Mouse (Mus musculus) liver, embryonic 13.5 days (tissue): Measurements from ENCODE around the gene Nfxl1. TPM values are rescaled to one million over a fixed set of nuclear protein-coding genes. Genes with fewer than 3 reads are reported as not detected.

Experiments used
- ATAC-seq: fragments of 200-750 bp; cut with Nextera tagmentation; 2 replicates; pipeline ENCODE4 v1.8.0; 2017; ENCODE audit warnings: low read depth, mild to moderate bottlenecking, moderate number of reproducible peaks, moderate library complexity
- DNase-seq: peaks from one replicate; pipeline ENCODE4 v3.0.0; 2022
- H3K27ac ChIP-seq: fragments of 300-500 bp; sonication (generic); 2 replicates; pipeline ENCODE4 v1.5.1; 2015; ENCODE audit warnings: moderate library complexity, mild to moderate bottlenecking, inconsistent platforms
- H3K27me3 ChIP-seq: fragments of 300-500 bp; sonication (generic); 2 replicates; pipeline ENCODE4 v1.6.1; 2015; ENCODE audit warnings: mild to moderate bottlenecking, inconsistent platforms
- H3K36me3 ChIP-seq: fragments of 300-500 bp; sonication (generic); 2 replicates; pipeline ENCODE4 v1.6.1; 2015; ENCODE audit warnings: mild to moderate bottlenecking, inconsistent platforms
- H3K4me1 ChIP-seq: fragments of 300-500 bp; sonication (generic); replicated peaks from 2 replicates; pipeline ENCODE4 v1.6.1; 2015; ENCODE audit warnings: inconsistent platforms
- H3K4me2 ChIP-seq: fragments of 300-500 bp; sonication (generic); 2 replicates; pipeline ENCODE4 v1.6.1; 2015; ENCODE audit warnings: inconsistent platforms, mild to moderate bottlenecking, moderate library complexity
- H3K4me3 ChIP-seq: fragments of 300-500 bp; sonication (generic); replicated peaks from 2 replicates; pipeline ENCODE4 v1.5.1; 2015; ENCODE audit warnings: mild to moderate bottlenecking, inconsistent platforms
- H3K9ac ChIP-seq: fragments of 300-500 bp; sonication (generic); 2 replicates; pipeline ENCODE4 v1.6.1; 2015; ENCODE audit warnings: mild to moderate bottlenecking, inconsistent platforms
- H3K9me3 ChIP-seq: fragments of 300-500 bp; sonication (generic); replicated peaks from 2 replicates; pipeline ENCODE4 v1.6.1; 2016; ENCODE audit warnings: inconsistent platforms
- WGBS: fragments of 180-500 bp; shearing (Covaris S2); methylation state at CpG from one replicate; pipeline ENCODE4 v1.1.7; 2015; ENCODE audit not compliant: insufficient replicate concordance; 5-methylcytosine and 5-hydroxymethylcytosine counted together
- polyA plus RNA-seq: library from polyadenylated mRNA; unstranded; fragments of >200 nt; fragmentation: Nextera tagmentation; extraction: Ambion mirVana; gene quantifications from 2 replicates; pipeline ENCODE4 v1.2.1, GENCODE M21; 2015

Nfxl1 gene
- polyA plus RNA-seq, 1 experiment from 2014 or later = 5.9 TPM

DNA sequence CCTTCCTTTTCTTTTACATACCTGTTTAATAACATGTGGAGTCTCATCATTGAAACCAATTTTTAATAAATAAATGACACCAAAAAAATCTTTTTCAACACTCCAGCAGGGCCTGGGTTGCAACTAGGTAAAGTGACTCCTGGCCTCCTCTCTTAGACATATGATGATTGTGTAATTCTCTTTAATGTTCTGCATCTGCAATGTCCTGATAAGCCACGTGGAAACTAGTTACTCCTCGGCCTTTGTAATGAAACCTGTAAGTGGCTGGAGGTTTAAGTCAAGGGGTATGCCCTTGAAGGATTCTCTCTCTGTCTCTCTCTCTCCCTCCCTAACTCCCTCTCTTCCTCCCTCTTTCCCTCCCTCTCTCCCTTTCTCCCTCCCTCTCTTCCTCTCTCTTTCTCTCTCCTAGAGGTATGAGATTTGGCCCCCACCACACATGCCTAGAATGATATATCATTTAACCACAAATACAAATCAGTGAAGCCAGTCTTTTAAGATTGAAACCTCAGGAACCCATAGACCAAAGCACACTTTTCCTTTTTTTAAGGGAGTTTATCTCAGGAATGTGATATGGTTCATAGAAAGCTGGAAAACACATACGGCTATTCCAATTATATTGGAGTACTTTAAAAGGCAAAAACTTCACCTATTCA, 1.6 kb upstream of the Nfxl1 start:
- Histone ChIP-seq H3K27me3 (no peaks in the 10 kb centered on the region), H3K9me3 (0 out of 2 replicates have a peak, but pooled peaks cover 14% of the 10 kb centered on the region), H3K4me1 (peaks cover 20% of the 10 kb centered on the region), H3K9ac (no peak overlapping the region), H3K4me2 (no peak overlapping the region), H3K36me3 (no peaks in the 10 kb centered on the region), H3K27ac (no peak overlapping the region), H3K4me3 (no peak overlapping the region)
- ATAC-seq (no peak), DNase-seq (no peak)
- WGBS = 28% methylated on average over 3 of the region's 3 CpGs

DNA sequence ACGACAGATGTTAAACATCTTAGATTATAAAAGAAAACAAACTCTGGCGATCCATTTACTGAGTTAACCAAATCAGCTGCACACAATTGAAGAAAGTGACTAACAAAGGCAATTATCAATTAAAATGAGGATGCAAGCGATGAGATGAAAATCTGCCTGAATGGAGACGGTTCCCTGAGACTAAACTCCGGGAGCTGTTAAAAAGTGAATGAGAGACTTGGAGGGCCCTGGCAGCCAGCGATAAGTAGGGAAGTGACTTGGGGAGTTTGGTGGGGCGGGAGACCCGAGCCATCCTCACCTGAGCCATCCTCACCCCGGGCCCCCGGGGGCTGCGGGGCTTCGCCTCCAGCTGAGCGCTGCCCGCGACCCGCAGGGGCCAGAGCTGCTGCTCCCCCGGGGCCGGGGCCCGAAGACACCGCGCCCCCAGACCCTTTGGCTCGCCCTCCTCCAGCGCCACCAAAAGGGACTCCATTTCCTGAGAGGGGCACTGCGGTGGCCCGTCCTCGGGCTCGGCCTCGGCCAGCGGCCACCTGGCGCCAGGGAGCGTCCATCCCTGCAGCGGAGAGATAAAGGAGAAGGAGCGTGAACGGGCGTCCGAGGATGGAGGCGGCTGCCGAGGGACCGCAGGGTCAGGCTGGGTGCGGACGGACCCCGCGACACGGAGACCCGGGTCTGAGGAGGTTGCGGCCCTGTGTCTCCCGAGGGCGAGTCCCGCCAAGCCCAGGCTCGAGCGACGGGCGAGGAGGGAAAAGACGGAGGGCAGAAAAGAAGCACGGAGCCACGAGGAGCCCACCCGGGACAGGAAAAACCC, 563 bp downstream of the Nfxl1 start:
- ATAC-seq (peak; percentile 81), DNase-seq (peak; percentile 53)
- peak overlapping the region; percentile 61 for H3K27ac ChIP-seq
- 2% methylated on average over 50 of the region's 57 CpGs for WGBS
- peak overlapping the region; percentile 88 for H3K4me3 ChIP-seq
- peak overlapping the region; percentile 98 for H3K4me2 ChIP-seq
- peak overlapping the region; percentile 93 for H3K9ac ChIP-seq
- peaks cover 8% of the 10 kb centered on the region for H3K36me3 ChIP-seq
- H3K27me3 ChIP-seq = no peaks in the 10 kb centered on the region
- peaks cover 20% of the 10 kb centered on the region for H3K4me1 ChIP-seq
- 0 out of 2 replicates have a peak, but pooled peaks cover 5% of the 10 kb centered on the region for H3K9me3 ChIP-seq

DNA sequence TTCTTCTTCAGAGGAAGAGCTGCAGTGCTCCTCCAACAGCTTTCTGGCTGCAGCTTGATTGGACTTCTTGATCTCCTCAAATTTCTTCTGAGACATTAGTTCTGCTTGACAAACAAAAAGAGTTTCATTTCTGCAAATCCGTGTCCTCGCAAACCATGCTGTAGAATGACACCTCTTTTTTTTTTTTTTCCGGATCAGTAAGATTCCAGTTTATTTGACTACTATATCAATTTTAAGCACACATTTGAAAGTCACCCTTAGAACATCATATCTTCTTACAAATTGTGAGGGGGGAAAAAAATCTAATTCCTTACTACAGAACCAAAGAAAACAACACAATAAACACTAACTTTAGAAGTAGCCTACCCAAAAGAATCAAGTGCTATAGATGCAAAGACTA, 3.2 kb downstream of the Nfxl1 start:
- peaks cover 20% of the 10 kb centered on the region for H3K4me1 ChIP-seq
- H3K9ac ChIP-seq = no peak overlapping the region
- DNase-seq = no peak
- 86% methylated on average over 3 of the region's 3 CpGs for WGBS
- no peak overlapping the region for H3K27ac ChIP-seq
- no peaks in the 10 kb centered on the region for H3K27me3 ChIP-seq
- no peak overlapping the region for H3K4me2 ChIP-seq
- no peak overlapping the region for H3K4me3 ChIP-seq
- ATAC-seq = no peak
- H3K9me3 ChIP-seq = no peaks in the 10 kb centered on the region
- H3K36me3 ChIP-seq = peaks cover 16% of the 10 kb centered on the region

DNA sequence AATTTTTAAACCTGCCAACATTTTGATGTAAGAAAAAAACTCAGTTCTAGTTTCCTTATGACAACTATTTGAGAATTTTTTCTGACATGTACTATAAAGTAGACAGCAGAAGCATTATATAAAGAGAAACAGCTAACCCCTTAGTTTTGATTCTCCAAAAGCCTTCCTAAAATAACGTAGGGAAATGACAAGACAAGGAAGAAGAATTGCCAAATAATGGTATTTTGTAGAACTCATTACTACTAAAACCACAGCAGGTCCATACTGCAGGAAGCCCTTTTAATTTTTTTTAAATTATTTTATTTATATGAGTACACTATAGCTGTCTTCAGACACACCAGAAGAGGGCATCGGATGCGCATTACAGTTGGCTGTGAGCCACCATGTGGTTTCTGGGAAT, 8.3 kb downstream of the Nfxl1 start:
- Histone ChIP-seq H3K4me1 (no peaks in the 10 kb centered on the region), H3K9ac (no peak overlapping the region), H3K36me3 (peaks cover 18% of the 10 kb centered on the region), H3K27me3 (no peaks in the 10 kb centered on the region), H3K27ac (no peak overlapping the region), H3K4me3 (no peak overlapping the region), H3K9me3 (no peaks in the 10 kb centered on the region), H3K4me2 (no peak overlapping the region)
- DNase-seq = no peak
- WGBS = 84% methylated on average over 3 of the region's 3 CpGs
- ATAC-seq = no peak

DNA sequence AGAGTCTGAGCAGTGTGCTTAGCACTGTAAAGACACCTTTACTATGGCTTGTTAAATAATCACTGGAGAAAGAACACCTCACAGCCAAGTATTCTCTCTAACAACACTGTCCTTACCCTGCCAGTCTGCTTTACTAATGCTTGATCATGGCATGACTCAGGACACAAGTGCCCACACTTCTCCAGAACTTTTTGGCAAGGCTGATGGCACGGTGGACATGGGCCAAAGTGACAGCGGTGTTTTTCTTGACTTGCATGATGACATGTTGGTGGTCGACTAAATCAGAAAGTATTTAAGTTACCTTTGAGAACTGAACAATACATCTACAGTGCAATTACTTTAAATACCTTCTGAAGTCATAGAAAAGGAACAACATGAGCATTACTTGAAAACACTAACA, 30.6 kb downstream of the Nfxl1 start:
- Histone ChIP-seq H3K4me1 (no peaks in the 10 kb centered on the region), H3K27me3 (no peaks in the 10 kb centered on the region), H3K27ac (no peak overlapping the region), H3K9ac (no peak overlapping the region), H3K4me3 (no peak overlapping the region), H3K4me2 (no peak overlapping the region), H3K9me3 (no peaks in the 10 kb centered on the region), H3K36me3 (peaks cover 33% of the 10 kb centered on the region)
- DNase-seq (no peak), ATAC-seq (no peak)
- WGBS = 82% methylated on average over 3 of the region's 3 CpGs

DNA sequence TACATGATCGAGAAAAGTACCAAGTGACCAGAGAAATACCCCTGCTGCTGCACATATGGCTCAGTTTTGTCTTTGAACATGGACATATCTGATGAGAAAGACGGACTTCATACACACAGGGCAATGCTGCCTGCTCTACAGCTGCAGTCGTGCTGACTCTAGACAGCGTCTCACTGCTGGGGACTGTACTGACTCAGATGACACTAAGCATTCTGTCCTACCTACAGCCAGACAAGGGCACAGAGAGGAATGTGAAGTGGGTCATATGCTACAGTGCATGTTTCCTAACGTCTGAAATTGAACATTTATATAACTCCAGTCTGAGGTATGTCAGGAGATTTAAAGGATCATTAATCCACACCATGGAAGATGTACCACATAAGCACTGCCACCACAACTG, 45.7 kb downstream of the Nfxl1 start:
- Histone ChIP-seq H3K36me3 (peaks cover 23% of the 10 kb centered on the region), H3K9ac (no peak overlapping the region), H3K9me3 (no peaks in the 10 kb centered on the region), H3K27me3 (no peaks in the 10 kb centered on the region), H3K27ac (no peak overlapping the region), H3K4me3 (no peak overlapping the region), H3K4me2 (no peak overlapping the region), H3K4me1 (no peaks in the 10 kb centered on the region)
- ATAC-seq (no peak), DNase-seq (no peak)
- WGBS = 73% methylated on average over 5 of the region's 5 CpGs

DNA sequence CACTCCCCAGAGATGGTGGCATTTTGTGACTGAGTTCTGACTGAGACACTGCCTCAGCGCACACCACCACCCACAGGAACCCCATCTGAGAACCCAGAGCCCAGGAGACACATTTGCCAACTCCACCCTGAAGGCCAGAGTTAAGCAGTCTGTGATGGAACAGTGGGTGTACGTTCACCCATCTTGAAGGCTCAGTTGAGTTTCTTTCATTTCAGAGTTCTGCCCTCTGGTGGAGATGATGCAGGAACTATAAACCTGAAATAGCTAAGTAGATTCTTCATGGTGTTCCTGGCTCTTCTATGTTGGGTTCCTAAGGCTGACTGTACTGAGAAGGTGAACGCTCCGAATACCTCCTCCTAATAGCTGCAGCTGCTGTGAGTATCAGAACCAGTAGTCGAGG, 53.7 kb downstream of the Nfxl1 start:
- DNase-seq (no peak), ATAC-seq (no peak)
- H3K4me3 ChIP-seq = no peak overlapping the region
- no peak overlapping the region for H3K27ac ChIP-seq
- no peaks in the 10 kb centered on the region for H3K36me3 ChIP-seq
- H3K9me3 ChIP-seq = no peaks in the 10 kb centered on the region
- no peak overlapping the region for H3K9ac ChIP-seq
- no peak overlapping the region for H3K4me2 ChIP-seq
- WGBS = 65% methylated on average over 5 of the region's 5 CpGs
- H3K4me1 ChIP-seq = peaks cover 8% of the 10 kb centered on the region; the same call in 1 of the 2 replicates
- peaks cover 38% of the 10 kb centered on the region for H3K27me3 ChIP-seq

DNA sequence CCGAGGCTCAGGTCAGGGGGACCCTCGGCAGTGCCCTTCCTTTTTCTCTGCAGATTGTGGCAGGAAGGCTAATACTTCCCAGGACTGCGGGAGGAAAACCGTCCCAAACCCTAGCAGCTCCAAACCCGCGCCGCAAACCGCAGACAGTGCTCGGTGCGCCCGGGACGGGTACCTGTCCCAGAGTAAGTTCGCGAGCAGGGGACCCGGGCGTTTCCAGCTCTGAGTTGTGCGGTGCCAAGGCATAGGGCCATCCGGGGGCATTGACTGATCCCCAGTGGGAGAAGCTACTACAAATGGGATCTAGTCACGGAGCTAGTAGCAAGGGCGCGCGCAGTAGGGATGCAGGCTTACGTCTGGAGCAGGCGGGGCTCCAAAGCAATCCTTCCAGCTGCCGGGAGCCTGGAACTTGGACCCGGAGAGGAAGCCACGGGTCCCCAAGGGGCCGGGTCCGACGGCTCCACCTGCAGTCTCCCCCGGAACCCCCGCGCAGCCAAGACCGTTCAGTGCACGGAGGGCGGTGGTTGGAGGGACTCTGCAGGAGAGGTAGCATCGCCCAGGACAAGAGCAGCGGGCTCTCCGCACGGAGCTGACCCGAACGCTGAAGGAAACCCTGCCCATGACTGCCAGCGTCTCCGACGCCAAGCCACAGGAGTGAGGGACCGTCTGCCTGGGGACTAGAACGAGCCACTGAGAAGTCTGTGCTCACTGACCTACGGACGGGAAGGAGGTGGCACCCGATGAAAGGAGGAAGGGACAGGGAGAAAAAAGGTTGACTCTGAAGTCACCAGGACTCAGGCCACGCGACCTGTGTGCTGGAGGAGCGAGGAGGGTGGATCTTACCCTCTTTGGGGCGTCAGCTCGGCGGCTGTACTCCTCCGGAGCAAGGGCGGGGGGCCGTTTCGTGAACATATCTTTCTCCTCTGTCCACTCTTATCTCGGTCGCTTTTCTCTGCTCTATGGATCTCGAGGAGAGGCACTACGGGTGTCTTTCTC, 55.7 kb downstream of the Nfxl1 start, which contains the start of gene Corin:
Gene Corin (minus strand): TSS at position 943 of the 993 bp plus-strand sequence.
- 2% methylated on average over 64 of the region's 64 CpGs for WGBS
- Histone ChIP-seq H3K4me3 (peak within 1 kb of the TSS; percentile 32), H3K4me2 (peak within 1 kb of the TSS; percentile 50), H3K9me3 (no peaks in the 10 kb centered on the region), H3K27ac (no peak within 1 kb of the TSS), H3K27me3 (peaks cover 38% of the 10 kb centered on the region), H3K9ac (no peak within 1 kb of the TSS), H3K36me3 (no peaks in the 10 kb centered on the region), H3K4me1 (peaks cover 8% of the 10 kb centered on the region; the same call in 1 of the 2 replicates)
- ATAC-seq (no peak), DNase-seq (no peak)

DNA sequence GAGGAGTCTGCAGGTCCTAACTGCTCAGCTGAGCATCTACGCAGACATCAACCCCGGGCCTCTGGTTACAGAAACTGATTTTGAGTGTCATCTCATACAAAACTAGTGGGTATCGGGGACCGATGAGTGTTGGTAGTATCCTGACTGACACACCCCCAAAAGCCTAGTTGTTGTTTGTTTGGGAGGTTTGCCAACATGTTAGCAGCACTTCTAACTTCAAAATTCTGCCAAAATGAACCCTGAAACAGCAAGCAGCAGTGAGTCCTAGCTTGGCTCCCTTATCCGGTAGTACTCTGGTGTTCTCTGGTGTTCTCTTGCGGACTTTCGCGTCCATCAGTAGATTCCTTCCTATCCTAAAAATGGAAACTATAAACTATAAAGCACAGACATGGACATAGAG, 56.7 kb downstream of the Nfxl1 start:
- H3K27me3 ChIP-seq = peaks cover 38% of the 10 kb centered on the region
- no peak for DNase-seq
- WGBS = 65% methylated on average over 8 of the region's 8 CpGs
- no peak overlapping the region for H3K4me3 ChIP-seq
- no peak overlapping the region for H3K27ac ChIP-seq
- H3K9ac ChIP-seq = no peak overlapping the region
- H3K4me1 ChIP-seq = peaks cover 8% of the 10 kb centered on the region; the same call in 1 of the 2 replicates
- no peak overlapping the region for H3K4me2 ChIP-seq
- no peaks in the 10 kb centered on the region for H3K36me3 ChIP-seq
- no peaks in the 10 kb centered on the region for H3K9me3 ChIP-seq
- no peak for ATAC-seq

DNA sequence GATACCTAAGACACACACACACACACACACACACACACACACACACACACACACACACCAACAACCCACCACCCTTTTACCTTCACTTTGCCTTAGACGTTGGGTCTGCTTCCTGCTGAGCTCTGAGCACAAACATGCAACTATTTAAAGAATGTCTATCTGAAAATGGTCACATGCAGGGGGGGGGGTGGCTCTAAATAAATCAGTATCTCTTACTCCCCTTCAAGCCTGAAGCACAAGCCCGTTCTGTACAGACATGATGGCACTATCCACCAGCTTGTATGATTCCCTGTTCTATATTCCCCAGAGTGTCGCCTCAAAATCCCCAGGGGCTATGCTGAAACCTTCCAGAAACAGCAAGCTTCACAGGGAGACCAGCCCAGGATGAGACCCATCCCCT, 57.7 kb downstream of the Nfxl1 start:
- WGBS = 46% methylated on average over 3 of the region's 3 CpGs
- Histone ChIP-seq H3K9me3 (no peaks in the 10 kb centered on the region), H3K4me3 (no peak overlapping the region), H3K36me3 (no peaks in the 10 kb centered on the region), H3K27me3 (peaks cover 38% of the 10 kb centered on the region), H3K27ac (no peak overlapping the region), H3K9ac (no peak overlapping the region), H3K4me2 (no peak overlapping the region), H3K4me1 (peaks cover 8% of the 10 kb centered on the region; the same call in 1 of the 2 replicates)
- ATAC-seq (no peak), DNase-seq (no peak)

DNA sequence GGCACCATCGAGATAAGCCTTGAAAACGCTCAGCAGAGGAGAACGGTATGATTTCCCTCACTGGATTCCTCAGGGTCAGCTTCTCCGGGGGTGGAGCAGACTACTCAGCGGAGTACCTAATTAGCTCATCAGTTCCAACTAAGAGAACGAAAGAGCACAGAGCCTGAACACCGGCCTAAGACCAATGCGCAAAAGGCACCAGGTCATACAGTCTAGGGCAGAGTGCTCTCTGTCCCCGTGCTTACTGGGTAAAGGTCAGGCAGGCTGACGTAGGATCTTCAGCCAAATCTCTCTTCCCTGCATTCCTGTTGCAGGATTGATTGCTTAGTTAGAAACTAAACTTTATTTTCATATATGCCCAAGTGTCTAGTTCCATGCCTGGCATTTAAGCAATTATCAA, 61.2 kb downstream of the Nfxl1 start:
- H3K4me2 ChIP-seq = no peak overlapping the region
- no peaks in the 10 kb centered on the region for H3K4me1 ChIP-seq
- DNase-seq = no peak
- no peak overlapping the region for H3K27ac ChIP-seq
- no peaks in the 10 kb centered on the region for H3K36me3 ChIP-seq
- no peak overlapping the region for H3K4me3 ChIP-seq
- 57% methylated on average over 10 of the region's 10 CpGs for WGBS
- no peak for ATAC-seq
- H3K9ac ChIP-seq = no peak overlapping the region
- peaks cover 14% of the 10 kb centered on the region for H3K27me3 ChIP-seq
- no peaks in the 10 kb centered on the region for H3K9me3 ChIP-seq
